Mouse (Mus musculus): Measurements from ENCODE around the gene Magi3. TPM values are rescaled to one million over a fixed set of nuclear protein-coding genes. Genes with fewer than 3 reads are reported as not detected.

Magi3 gene
- polyA plus RNA-seq (2015; fragmentation: Nextera tagmentation; extraction: Ambion mirVana), result 7.0 and 8.2 TPM in 2 replicates

DNA sequence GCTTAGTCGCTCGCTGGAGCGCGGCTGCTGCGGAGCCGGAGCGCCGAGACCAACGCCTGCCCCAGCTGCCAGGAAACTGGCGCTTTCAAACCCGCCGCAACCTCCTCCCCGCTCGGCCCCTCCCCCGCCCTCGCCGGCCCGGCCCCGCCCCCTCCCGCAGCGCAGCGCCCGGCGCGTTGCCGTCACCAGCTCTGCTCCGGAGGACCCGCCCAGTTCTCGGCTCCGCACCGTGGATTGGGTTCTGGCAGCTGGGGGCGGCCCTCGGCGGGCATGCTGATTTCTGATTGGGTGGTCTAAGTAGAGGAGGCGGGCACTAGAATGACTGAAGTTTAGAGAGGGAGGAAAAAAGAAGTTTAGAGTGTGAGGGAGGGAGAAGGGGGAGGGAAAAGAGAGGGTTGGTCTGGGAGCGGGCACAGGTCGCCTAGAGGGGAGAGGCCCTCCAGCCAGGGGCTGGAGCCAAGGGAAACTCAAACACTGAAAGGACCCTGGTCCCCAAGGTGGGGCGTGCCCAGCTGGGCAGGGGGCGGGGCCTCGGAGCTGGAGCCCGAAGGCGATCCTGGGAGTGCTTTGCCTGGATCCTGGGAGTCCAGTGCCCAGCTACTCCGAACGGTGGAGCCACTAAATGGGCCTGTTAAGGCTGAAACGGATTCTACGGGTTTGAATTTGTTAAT is at the start of gene Magi3:
Gene Magi3, minus strand, starts transcription at position 80 of the 671 bp plus-strand sequence.
- Histone ChIP-seq H3K27ac (peak within 1 kb of the TSS; percentile 97), H3K9ac (peak within 1 kb of the TSS; percentile 93), H3K27me3 (replicated peaks) (no peaks in the 10 kb centered on the region), H3K9me3 (no peaks in the 10 kb centered on the region), H3K36me3 (no peaks in the 10 kb centered on the region), H3K4me1 (peaks cover 4% of the 10 kb centered on the region; the same call in 1 of the 2 replicates), H3K4me2 (peak within 1 kb of the TSS; percentile 69), H3K4me3 (replicated peaks) (peak within 1 kb of the TSS; percentile 81)
- WGBS, result under 1% methylated on average over 40 of the region's 46 CpGs
- peak; percentile 99 for ATAC-seq (ENCODE audit: insufficient read depth, low FRiP score, low read depth)

DNA sequence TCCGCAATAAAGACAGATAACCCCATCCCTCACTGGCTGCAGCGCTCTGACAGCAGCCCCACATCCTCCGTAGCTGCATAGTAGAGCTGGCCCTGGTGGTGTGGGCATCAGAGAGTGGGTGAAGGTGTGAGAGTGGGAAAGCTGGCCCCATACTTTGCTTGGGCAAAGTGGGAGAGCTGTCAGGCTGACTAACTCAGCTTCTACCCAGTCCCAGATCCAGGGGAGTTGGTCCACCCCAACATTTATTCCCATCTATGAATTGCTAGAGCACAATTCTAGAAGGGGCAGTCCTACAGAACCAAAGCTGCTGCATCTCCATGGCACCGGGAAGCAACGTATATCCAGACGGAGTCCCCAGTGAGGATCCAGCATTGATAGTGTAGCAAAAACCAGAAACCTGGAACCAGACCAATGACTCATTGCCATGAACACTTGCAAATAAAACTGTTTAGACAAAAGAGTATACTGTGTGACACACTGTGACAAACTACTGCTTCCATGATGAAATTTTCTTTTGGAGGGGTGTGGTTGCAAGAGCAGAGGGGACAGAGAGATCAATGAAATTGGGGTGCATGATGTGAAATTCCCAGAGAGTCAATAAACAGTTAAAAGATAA is 44.5 kb upstream of the Magi3 start:
- no peak for ATAC-seq (ENCODE audit: insufficient read depth, low FRiP score, low read depth)
- Histone ChIP-seq H3K4me2 (no peak overlapping the region), H3K4me1 (no peaks in the 10 kb centered on the region), H3K9ac (no peak overlapping the region), H3K4me3 (replicated peaks) (no peak overlapping the region), H3K9me3 (no peaks in the 10 kb centered on the region), H3K36me3 (no peaks in the 10 kb centered on the region), H3K27ac (no peak overlapping the region), H3K27me3 (replicated peaks) (no peaks in the 10 kb centered on the region)
- WGBS, result 74% methylated on average over 6 of the region's 6 CpGs

DNA sequence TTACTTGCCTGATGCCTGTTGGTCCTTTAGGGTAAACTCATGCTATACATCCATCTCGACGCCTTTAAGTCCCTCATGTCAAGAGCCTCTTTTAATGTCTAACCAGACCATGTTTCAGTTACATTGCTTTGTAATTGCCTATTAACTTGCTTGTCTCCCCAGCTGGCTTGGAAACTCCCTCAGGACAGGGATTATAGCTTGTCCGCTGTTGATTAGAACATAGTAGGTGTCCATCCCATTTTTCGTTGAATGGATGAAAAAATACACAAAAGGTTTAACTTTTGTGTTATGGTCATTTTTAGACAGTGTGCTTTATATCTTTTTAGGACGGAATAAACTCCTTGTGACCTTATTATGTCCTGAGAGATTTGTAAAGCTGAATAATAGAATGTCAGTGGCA is 40.0 kb upstream of the Magi3 start:
- no peaks in the 10 kb centered on the region for H3K4me1 ChIP-seq
- 77% methylated on average over 5 of the region's 5 CpGs for WGBS
- no peak overlapping the region for H3K4me2 ChIP-seq
- H3K9me3 ChIP-seq, result no peaks in the 10 kb centered on the region
- H3K27me3 ChIP-seq (replicated peaks), result no peaks in the 10 kb centered on the region
- H3K4me3 ChIP-seq (replicated peaks), result no peak overlapping the region
- ATAC-seq (ENCODE audit: insufficient read depth, low FRiP score, low read depth), result no peak
- no peak overlapping the region for H3K27ac ChIP-seq
- no peak overlapping the region for H3K9ac ChIP-seq
- no peaks in the 10 kb centered on the region for H3K36me3 ChIP-seq

DNA sequence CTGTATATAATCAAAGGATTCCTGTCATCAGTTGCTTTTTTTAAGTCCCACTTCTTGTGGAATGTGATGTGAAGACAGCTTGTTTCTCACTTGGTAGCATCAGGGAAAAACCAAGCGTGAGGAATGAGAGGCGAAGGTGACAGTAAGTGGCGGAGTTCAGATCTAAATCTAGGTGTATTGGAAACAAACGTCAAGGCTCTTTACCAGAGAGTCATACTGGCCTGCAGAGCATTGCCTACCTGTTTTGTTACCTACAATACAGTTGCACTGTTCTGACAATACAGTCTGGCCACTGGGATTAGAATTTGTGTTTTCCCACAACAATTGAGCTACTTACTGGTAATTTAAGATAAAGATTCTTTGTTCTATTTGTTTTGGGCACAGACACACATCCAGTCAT is 39.0 kb upstream of the Magi3 start:
- H3K27me3 ChIP-seq (replicated peaks), result no peaks in the 10 kb centered on the region
- no peaks in the 10 kb centered on the region for H3K4me1 ChIP-seq
- H3K4me2 ChIP-seq, result no peak overlapping the region
- no peak overlapping the region for H3K27ac ChIP-seq
- ATAC-seq (ENCODE audit: insufficient read depth, low FRiP score, low read depth), result no peak
- H3K4me3 ChIP-seq (replicated peaks), result no peak overlapping the region
- H3K9ac ChIP-seq, result no peak overlapping the region
- H3K9me3 ChIP-seq, result no peaks in the 10 kb centered on the region
- whole genome bisulfite sequencing, result 80% methylated on average over 4 of the region's 4 CpGs
- H3K36me3 ChIP-seq, result no peaks in the 10 kb centered on the region

DNA sequence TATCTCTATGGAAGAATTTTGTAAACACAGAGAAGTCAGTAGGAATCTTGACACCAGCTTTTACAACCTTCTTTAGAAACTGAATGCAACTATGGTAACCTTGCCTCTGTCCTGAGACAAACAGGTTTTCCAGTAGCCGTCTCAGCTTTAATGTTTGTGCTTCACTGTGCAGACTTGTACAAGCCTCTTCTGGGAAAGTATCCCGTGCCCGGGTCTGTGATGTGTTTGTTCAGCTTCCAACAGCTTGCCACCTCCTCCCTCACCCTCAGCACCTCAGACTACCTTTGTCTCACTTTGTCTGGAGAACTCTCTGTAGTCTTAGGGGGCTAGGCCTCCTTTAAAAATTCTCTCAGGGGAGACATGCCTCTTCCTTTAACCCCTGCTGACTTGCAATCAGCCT is 36.9 kb upstream of the Magi3 start:
- 54% methylated on average over 3 of the region's 3 CpGs for WGBS
- no peaks in the 10 kb centered on the region for H3K36me3 ChIP-seq
- H3K27ac ChIP-seq, result no peak overlapping the region
- H3K9me3 ChIP-seq, result no peaks in the 10 kb centered on the region
- H3K4me1 ChIP-seq, result no peaks in the 10 kb centered on the region
- no peak overlapping the region for H3K4me3 ChIP-seq (replicated peaks)
- H3K27me3 ChIP-seq (replicated peaks), result no peaks in the 10 kb centered on the region
- H3K4me2 ChIP-seq, result no peak overlapping the region
- no peak overlapping the region for H3K9ac ChIP-seq
- ATAC-seq (ENCODE audit: insufficient read depth, low FRiP score, low read depth), result no peak

DNA sequence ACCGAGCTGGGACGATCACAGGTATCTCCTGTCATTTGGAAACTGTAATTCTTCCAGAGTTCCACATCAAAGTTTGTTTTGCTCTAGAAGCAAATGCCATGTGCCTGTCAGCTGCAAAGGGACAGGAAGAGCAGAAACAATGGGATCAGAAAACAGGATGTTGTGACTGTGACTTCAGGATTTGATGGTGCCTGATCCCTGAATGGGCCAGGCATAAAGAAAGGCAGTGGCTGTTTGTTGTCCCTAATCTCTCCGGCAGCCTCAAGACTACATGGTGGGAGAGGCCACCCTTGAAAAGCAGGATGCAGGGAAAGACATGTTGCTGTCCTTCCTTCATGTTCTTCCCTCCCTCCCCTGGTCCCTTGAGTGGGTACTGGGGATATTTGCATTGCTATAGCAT is 33.6 kb upstream of the Magi3 start:
- Histone ChIP-seq H3K4me1 (no peaks in the 10 kb centered on the region), H3K9ac (no peak overlapping the region), H3K9me3 (no peaks in the 10 kb centered on the region), H3K27ac (no peak overlapping the region), H3K36me3 (no peaks in the 10 kb centered on the region), H3K4me2 (no peak overlapping the region), H3K27me3 (replicated peaks) (no peaks in the 10 kb centered on the region), H3K4me3 (replicated peaks) (no peak overlapping the region)
- ATAC-seq (ENCODE audit: insufficient read depth, low FRiP score, low read depth), result no peak
- 63% methylated on average over 3 of the region's 3 CpGs for WGBS

DNA sequence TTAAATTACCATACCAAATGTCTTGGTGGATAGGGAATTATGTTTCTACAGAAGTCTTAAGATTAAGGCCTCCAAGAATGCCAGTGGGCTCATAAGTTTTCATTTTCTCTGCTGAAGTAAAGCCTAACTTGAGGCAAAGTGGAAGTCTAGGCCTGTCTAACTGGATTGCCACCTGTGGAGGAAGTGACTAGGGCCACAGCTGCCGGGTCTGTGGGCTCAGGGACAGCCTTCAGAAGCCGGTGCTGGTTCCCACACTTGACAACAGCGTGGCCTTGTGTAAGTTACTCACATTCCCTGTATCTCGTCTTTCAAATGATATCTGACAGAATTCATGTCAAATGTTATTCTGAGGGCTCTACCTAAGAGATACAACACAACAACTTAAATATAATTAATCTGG is 27.7 kb upstream of the Magi3 start:
- WGBS, result 69% methylated on average over 4 of the region's 4 CpGs

DNA sequence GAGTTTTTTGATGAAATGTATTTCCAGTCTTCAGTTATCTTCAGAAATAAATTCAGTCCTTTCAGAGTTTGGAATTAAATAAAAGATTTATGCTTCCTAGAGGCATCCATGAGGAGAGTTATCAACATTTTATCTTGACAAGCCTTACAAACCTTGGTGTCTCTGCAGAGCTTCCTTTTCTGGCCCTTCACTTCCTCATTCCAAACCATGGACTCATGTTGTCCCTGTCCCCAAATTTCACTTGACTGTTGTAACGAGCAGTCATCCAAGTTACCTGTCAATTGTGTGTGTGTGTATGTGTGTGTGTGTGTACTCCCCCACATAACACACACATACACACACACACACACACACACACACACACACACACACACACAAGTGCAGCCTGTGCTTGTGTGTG is 26.9 kb upstream of the Magi3 start:
- WGBS, result 75% methylated on average over 1 of the region's 1 CpGs
- Histone ChIP-seq H3K9me3 (no peaks in the 10 kb centered on the region), H3K4me2 (no peak overlapping the region), H3K27ac (no peak overlapping the region), H3K36me3 (no peaks in the 10 kb centered on the region), H3K4me1 (no peaks in the 10 kb centered on the region), H3K9ac (no peak overlapping the region), H3K4me3 (replicated peaks) (no peak overlapping the region), H3K27me3 (replicated peaks) (no peaks in the 10 kb centered on the region)
- ATAC-seq (ENCODE audit: insufficient read depth, low FRiP score, low read depth), result no peak

More for the DNA sequence above, 27.7 kb upstream of the Magi3 start:
- no peaks in the 10 kb centered on the region for H3K9me3 ChIP-seq
- H3K4me3 ChIP-seq (replicated peaks), result no peak overlapping the region
- no peaks in the 10 kb centered on the region for H3K4me1 ChIP-seq
- no peak overlapping the region for H3K9ac ChIP-seq
- H3K27me3 ChIP-seq (replicated peaks), result no peaks in the 10 kb centered on the region
- no peak overlapping the region for H3K4me2 ChIP-seq
- no peaks in the 10 kb centered on the region for H3K36me3 ChIP-seq
- no peak for ATAC-seq (ENCODE audit: insufficient read depth, low FRiP score, low read depth)
- H3K27ac ChIP-seq, result no peak overlapping the region

DNA sequence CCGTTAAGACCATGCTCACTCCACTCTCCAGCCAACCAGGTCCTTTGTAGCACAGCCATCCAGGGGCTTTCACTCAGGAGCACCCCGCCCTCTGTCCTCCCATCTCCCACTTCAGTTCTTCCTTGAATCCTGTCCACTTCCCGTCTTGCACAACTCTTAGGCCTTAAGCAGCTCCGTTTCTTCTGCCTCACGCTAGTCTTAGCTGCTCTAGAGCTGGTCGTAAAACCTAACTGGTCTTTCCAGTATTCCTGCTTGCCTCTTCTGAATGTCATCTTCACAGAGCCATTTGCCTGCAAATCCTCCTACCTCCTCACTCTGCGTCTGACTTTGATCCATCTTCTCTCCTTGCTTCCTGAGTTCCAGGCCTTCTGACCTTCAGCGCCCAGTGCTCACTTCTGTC is 24.2 kb upstream of the Magi3 start:
- no peak for ATAC-seq (ENCODE audit: insufficient read depth, low FRiP score, low read depth)
- Histone ChIP-seq H3K4me2 (no peak overlapping the region), H3K4me3 (replicated peaks) (no peak overlapping the region), H3K9me3 (no peaks in the 10 kb centered on the region), H3K9ac (no peak overlapping the region), H3K4me1 (no peaks in the 10 kb centered on the region), H3K27ac (no peak overlapping the region), H3K36me3 (no peaks in the 10 kb centered on the region), H3K27me3 (replicated peaks) (no peaks in the 10 kb centered on the region)
- 74% methylated on average over 8 of the region's 8 CpGs for WGBS

DNA sequence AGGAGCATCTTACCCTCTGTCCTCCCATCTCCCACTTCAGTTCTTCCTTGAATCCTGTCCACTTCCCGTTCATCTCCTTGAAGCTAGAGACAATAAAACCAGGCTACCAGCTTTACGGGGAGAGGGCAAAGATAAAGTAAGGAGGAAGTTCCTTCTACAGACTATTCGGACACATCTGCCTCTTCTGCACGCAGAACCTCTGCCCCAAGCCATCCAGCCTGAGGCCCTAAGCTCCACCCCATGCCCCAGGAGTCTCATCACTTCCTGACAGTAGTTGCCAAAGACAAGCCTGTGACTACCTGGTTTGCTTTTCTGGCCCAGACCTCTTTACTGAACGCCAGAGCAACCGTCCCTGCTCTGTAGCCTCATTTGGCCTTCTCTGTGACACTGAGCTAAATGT is 23.8 kb upstream of the Magi3 start:
- no peak for ATAC-seq (ENCODE audit: insufficient read depth, low FRiP score, low read depth)
- no peak overlapping the region for H3K4me2 ChIP-seq
- WGBS, result 84% methylated on average over 6 of the region's 6 CpGs

DNA sequence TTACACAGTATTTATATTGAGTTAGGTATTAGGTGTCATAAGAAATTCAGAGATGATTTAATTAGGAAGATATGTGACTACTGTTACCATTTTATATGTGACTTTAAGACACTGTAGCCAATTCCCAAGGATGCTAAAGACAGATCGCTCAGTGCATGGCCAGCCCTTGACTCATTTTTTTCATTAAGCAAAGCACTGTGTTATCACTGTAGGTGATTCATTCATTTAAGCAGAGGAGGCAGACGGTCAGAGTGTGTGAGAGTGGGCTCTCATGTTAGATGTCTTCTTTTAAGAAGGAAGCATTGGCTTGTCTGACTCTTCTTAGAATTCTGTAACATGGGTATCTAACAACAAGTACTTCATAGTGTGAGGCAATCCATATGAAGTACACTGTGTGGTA is 19.6 kb upstream of the Magi3 start:
- no peak overlapping the region for H3K9ac ChIP-seq
- H3K27me3 ChIP-seq (replicated peaks), result no peaks in the 10 kb centered on the region
- 0 out of 2 replicates have a peak, but pooled peaks cover 6% of the 10 kb centered on the region for H3K4me1 ChIP-seq
- no peaks in the 10 kb centered on the region for H3K36me3 ChIP-seq
- H3K9me3 ChIP-seq, result no peaks in the 10 kb centered on the region
- ATAC-seq (ENCODE audit: insufficient read depth, low FRiP score, low read depth), result no peak
- H3K27ac ChIP-seq, result no peak overlapping the region
- 77% methylated on average over 2 of the region's 2 CpGs for WGBS
- H3K4me3 ChIP-seq (replicated peaks), result no peak overlapping the region
- H3K4me2 ChIP-seq, result no peak overlapping the region

More for the DNA sequence above, 23.8 kb upstream of the Magi3 start:
- Histone ChIP-seq H3K4me3 (replicated peaks) (no peak overlapping the region), H3K36me3 (no peaks in the 10 kb centered on the region), H3K9ac (no peak overlapping the region), H3K4me1 (no peaks in the 10 kb centered on the region), H3K27ac (no peak overlapping the region), H3K9me3 (no peaks in the 10 kb centered on the region), H3K27me3 (replicated peaks) (no peaks in the 10 kb centered on the region)

DNA sequence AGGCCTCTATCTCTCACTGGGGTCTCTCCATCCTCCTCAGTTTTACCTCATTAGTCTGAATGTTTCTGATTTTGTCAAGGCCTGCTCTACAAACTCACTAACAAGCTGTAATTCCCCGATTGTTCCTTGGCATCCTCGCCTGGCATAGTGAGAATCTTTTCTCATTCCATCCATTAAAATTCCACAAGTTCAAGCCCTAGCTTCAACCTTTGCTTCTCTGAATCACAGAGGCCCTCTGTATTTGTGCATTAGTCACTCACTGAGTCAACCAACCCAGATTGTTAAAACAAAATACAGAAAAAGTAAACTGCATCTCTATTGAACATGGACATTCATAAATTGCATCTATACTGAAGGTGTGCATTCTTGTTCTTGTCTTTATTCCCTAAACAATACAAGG is 19.2 kb upstream of the Magi3 start:
- Histone ChIP-seq H3K36me3 (no peaks in the 10 kb centered on the region), H3K4me1 (0 out of 2 replicates have a peak, but pooled peaks cover 6% of the 10 kb centered on the region), H3K4me2 (no peak overlapping the region), H3K9me3 (no peaks in the 10 kb centered on the region), H3K4me3 (replicated peaks) (no peak overlapping the region), H3K27me3 (replicated peaks) (no peaks in the 10 kb centered on the region), H3K9ac (no peak overlapping the region), H3K27ac (no peak overlapping the region)
- WGBS, result 71% methylated on average over 2 of the region's 2 CpGs
- no peak for ATAC-seq (ENCODE audit: insufficient read depth, low FRiP score, low read depth)
